In genomic region chr9:118725128-118725527, GRCm38 (mm10) we compare ENCODE assay signal across 24 mouse cellular contexts.
DNase-seq lines count a peak whose midpoint lies in the region; ATAC-seq and TF ChIP-seq lines count a peak whose summit lies in the region.
"Had no signal": no experiment of that assay in that cellular context is flagged by ENCODE, and none has a peak within 500 bp of the region (broad histone marks: within the 10 kb centered on the region; RNA-seq: fewer than 3 reads in every experiment).

No protein-coding gene starts in this region.

- whole genome bisulfite sequencing in heart, postnatal 0 days = 21% methylated on average over 9 of the region's 9 CpGs
- 56% methylated on average over 9 of the region's 9 CpGs for WGBS in stomach, postnatal 0 days

- peaks cover 25% of the 10 kb centered on the region for H3K4me1 ChIP-seq in heart, postnatal 0 days (ENCODE audit: control insufficient read depth, insufficient read depth)
- no peaks in the 10 kb centered on the region for H3K4me1 ChIP-seq in stomach, postnatal 0 days (replicated peaks; ENCODE audit: control insufficient read depth, insufficient read depth)
- H3K4me1 ChIP-seq: midbrain, embryonic 15.5 days; neural tube, embryonic 13.5 days had no signal

- no peak for TF ChIP-seq CTCF in gastrocnemius, adult 2 months (IDR thresholded peaks at IDR 0.05)
- no peak for TF ChIP-seq CTCF in heart, postnatal 0 days (IDR thresholded peaks at IDR 0.05; ENCODE audit: low read depth)
- no peak for TF ChIP-seq CTCF in stomach, postnatal 0 days (IDR thresholded peaks at IDR 0.05; ENCODE audit: low read depth)

- H3K36me3 ChIP-seq in heart, postnatal 0 days (replicated peaks; ENCODE audit: control insufficient read depth, insufficient read depth, low read length) = no peaks in the 10 kb centered on the region
- no peaks in the 10 kb centered on the region for H3K36me3 ChIP-seq in stomach, postnatal 0 days (ENCODE audit: control insufficient read depth, insufficient read depth, low read length)
- H3K36me3 ChIP-seq: embryonic facial prominence, embryonic 15.5 days; limb, embryonic 15.5 days; lung, embryonic 15.5 days; midbrain, embryonic 15.5 days; neural tube, embryonic 13.5 days had no signal

- H3K9me3 ChIP-seq in heart, postnatal 0 days (replicated peaks; ENCODE audit: control insufficient read depth, low read length) = no peaks in the 10 kb centered on the region
- no peaks in the 10 kb centered on the region for H3K9me3 ChIP-seq in stomach, postnatal 0 days (ENCODE audit: control insufficient read depth, low read length)
- H3K9me3 ChIP-seq: embryonic facial prominence, embryonic 15.5 days; kidney, embryonic 15.5 days; limb, embryonic 15.5 days; lung, embryonic 15.5 days; midbrain, embryonic 15.5 days; neural tube, embryonic 13.5 days had no signal

- peak; percentile 68 for ATAC-seq in heart, postnatal 0 days (ENCODE audit: insufficient read depth, low read depth)
- ATAC-seq in stomach, postnatal 0 days (ENCODE audit: low FRiP score, low TSS enrichment) = no peak
- ATAC-seq: forebrain, embryonic 14.5 days; hindbrain, embryonic 16.5 days; intestine, embryonic 16.5 days; midbrain, embryonic 15.5 days had no signal

- H3K4me2 ChIP-seq in heart, postnatal 0 days (ENCODE audit: low read depth, low read length) = no peak overlapping the region
- H3K4me2 ChIP-seq in stomach, postnatal 0 days (replicated peaks; ENCODE audit: low read depth) = no peak overlapping the region
- H3K4me2 ChIP-seq: embryonic facial prominence, embryonic 15.5 days; kidney, embryonic 15.5 days; limb, embryonic 15.5 days; lung, embryonic 15.5 days; midbrain, embryonic 15.5 days; neural tube, embryonic 13.5 days had no signal

- intact Hi-C loops in gastrocnemius, adult 2 months (cut with DNase I) = no loop called here

- DNase-seq in gastrocnemius, adult 2 months = no peak
- no peak for DNase-seq in gastrocnemius, postnatal 4 days (ENCODE audit: low spot score in 2 of 2)
- peak; percentile 66 for DNase-seq in heart, postnatal 0 days (ENCODE audit: low spot score)
- no peak for DNase-seq in heart, postnatal 4 days
- DNase-seq in thymus, postnatal 0 days (ENCODE audit: low spot score) = peak; percentile 26
- no peak for DNase-seq in thymus, postnatal 4 days
- DNase-seq in stomach, postnatal 0 days (ENCODE audit: low spot score) = no peak
- no peak for DNase-seq in embryo, embryonic 10 days (ENCODE audit: low spot score)
- DNase-seq: adrenal gland, postnatal 36 days; cerebellum, adult 9-10 months; gastrocnemius, postnatal 10 days; layer of hippocampus, adult 9-11 months; lung, postnatal 4 days; right cerebral cortex, postnatal 4 days had no signal

- H3K9ac ChIP-seq in heart, postnatal 0 days (replicated peaks; ENCODE audit: low read depth, low read length) = no peak overlapping the region
- no peak overlapping the region for H3K9ac ChIP-seq in stomach, postnatal 0 days (ENCODE audit: low read length)
- H3K9ac ChIP-seq: embryonic facial prominence, embryonic 15.5 days; kidney, embryonic 15.5 days; limb, embryonic 15.5 days; liver, embryonic 14.5 days; lung, embryonic 15.5 days; midbrain, embryonic 15.5 days; neural tube, embryonic 13.5 days had no signal

- H3K27ac ChIP-seq in gastrocnemius, adult 2 months = peak overlapping the region; percentile 72
- peak overlapping the region; percentile 75 for H3K27ac ChIP-seq in heart, postnatal 0 days (ENCODE audit: low read depth)
- H3K27ac ChIP-seq in stomach, postnatal 0 days (replicated peaks) = 0 out of 2 replicates have a peak overlapping the region, but pooled peaks have one; percentile 35
- H3K27ac ChIP-seq: embryonic facial prominence, embryonic 15.5 days; kidney, embryonic 15.5 days; limb, embryonic 15.5 days; liver, embryonic 14.5 days; lung, embryonic 15.5 days; midbrain, embryonic 15.5 days; neural tube, embryonic 13.5 days had no signal

- H3K4me3 ChIP-seq in gastrocnemius, adult 2 months = peak overlapping the region; percentile 13; the same call in 1 of the 2 replicates
- no peak overlapping the region for H3K4me3 ChIP-seq in heart, postnatal 0 days (ENCODE audit: low read depth, low read length)
- no peak overlapping the region for H3K4me3 ChIP-seq in stomach, postnatal 0 days (ENCODE audit: low read depth, low read length)
- H3K4me3 ChIP-seq: embryonic facial prominence, embryonic 15.5 days; kidney, embryonic 15.5 days; limb, embryonic 15.5 days; lung, embryonic 15.5 days; midbrain, embryonic 15.5 days; neural tube, embryonic 13.5 days had no signal

- no peak for TF ChIP-seq EP300 in heart, postnatal 0 days (IDR thresholded peaks at IDR 0.05; ENCODE audit: low read depth)
- TF ChIP-seq EP300 in stomach, postnatal 0 days (optimal IDR thresholded peaks at IDR 0.05) = no peak

- no peaks in the 10 kb centered on the region for H3K27me3 ChIP-seq in heart, postnatal 0 days (ENCODE audit: control insufficient read depth, insufficient read depth, low read length)
- no peaks in the 10 kb centered on the region for H3K27me3 ChIP-seq in stomach, postnatal 0 days (ENCODE audit: control insufficient read depth, insufficient read depth, low read length)
- H3K27me3 ChIP-seq: embryonic facial prominence, embryonic 15.5 days; kidney, embryonic 15.5 days; limb, embryonic 15.5 days; lung, embryonic 15.5 days; midbrain, embryonic 15.5 days; neural tube, embryonic 13.5 days had no signal

Comparison
In these comparisons a context has a peak if more than half of its experiments do, and no peak if none do; other contexts are left out.
1. DNase-seq: peak in heart, postnatal 0 days (single experiment) and thymus, postnatal 0 days (single experiment); none in gastrocnemius, adult 2 months (single experiment), gastrocnemius, postnatal 4 days (0 of 2), heart, postnatal 4 days (single experiment), thymus, postnatal 4 days (single experiment), stomach, postnatal 0 days (single experiment) and embryo, embryonic 10 days (single experiment).
2. Peak in every context shown above with its lines, with median percentiles within 50 percentile points of each other: H3K27ac ChIP-seq.